Mouse (Mus musculus) limb, embryonic 12.5 days (tissue): ENCODE measurements around the gene Mtx1. TPM values are rescaled to one million over a fixed set of nuclear protein-coding genes. Genes with fewer than 3 reads are reported as not detected.

Source experiments
- ATAC-seq: fragments of 200-750 bp; cut with Nextera tagmentation; 2 replicates; pipeline ENCODE4 v1.8.0; 2017; ENCODE audit warnings: low read depth, moderate TSS enrichment; ENCODE audit not compliant: insufficient number of reproducible peaks, insufficient read depth, low FRiP score, low TSS enrichment
- H3K27ac ChIP-seq: fragments of 300-500 bp; sonication (generic); 2 replicates; pipeline ENCODE4 v1.5.1; 2016; ENCODE audit warnings: mild to moderate bottlenecking, moderate library complexity
- H3K27me3 ChIP-seq: fragments of 300-500 bp; sonication (generic); 2 replicates; pipeline ENCODE4 v1.6.1; 2016; ENCODE audit warnings: mild to moderate bottlenecking, moderate library complexity
- H3K36me3 ChIP-seq: fragments of 300-500 bp; sonication (generic); 2 replicates; pipeline ENCODE4 v1.6.1; 2016; ENCODE audit warnings: mild to moderate bottlenecking, moderate library complexity
- H3K4me1 ChIP-seq: fragments of 300-500 bp; sonication (generic); replicated peaks from 2 replicates; pipeline ENCODE4 v1.6.1; 2016
- H3K4me2 ChIP-seq: fragments of 300-500 bp; sonication (generic); 2 replicates; pipeline ENCODE4 v1.6.1; 2016; ENCODE audit warnings: mild to moderate bottlenecking, moderate library complexity
- H3K4me3 ChIP-seq: fragments of 300-500 bp; sonication (generic); replicated peaks from 2 replicates; pipeline ENCODE4 v1.5.1; 2016; ENCODE audit warnings: mild to moderate bottlenecking
- H3K9ac ChIP-seq: fragments of 300-500 bp; sonication (generic); replicated peaks from 2 replicates; pipeline ENCODE4 v1.6.1; 2016; ENCODE audit warnings: mild to moderate bottlenecking, moderate library complexity
- H3K9me3 ChIP-seq: fragments of 300-500 bp; sonication (generic); 2 replicates; pipeline ENCODE4 v1.6.1; 2016; ENCODE audit warnings: mild to moderate bottlenecking, moderate library complexity
- WGBS: fragments of 180-500 bp; shearing (Covaris S2); methylation state at CpG from one replicate; pipeline ENCODE4 v1.1.7; 2016; 5-methylcytosine and 5-hydroxymethylcytosine counted together
- polyA plus RNA-seq: library from polyadenylated mRNA; unstranded; fragments of >200 nt; fragmentation: Nextera tagmentation; extraction: Ambion mirVana; gene quantifications from 2 replicates; pipeline ENCODE4 v1.2.1, GENCODE M21; 2016

The Mtx1 gene
- polyA plus RNA-seq: 212 and 217 TPM in 2 replicates

GRCm38 (mm10) chr3:89226900-89227299 lies at the start of gene Mtx1:
Gene Mtx1 (minus strand): TSS chr3:89227088.
- under 1% methylated on average over 21 of the region's 21 CpGs for WGBS
- peak; percentile 22 for ATAC-seq
- peaks cover 26% of the 10 kb centered on the region for H3K27me3 ChIP-seq
- H3K9me3 ChIP-seq: no peaks in the 10 kb centered on the region
- H3K4me2 ChIP-seq: peak within 1 kb of the TSS; percentile 96
- peak within 1 kb of the TSS; percentile 86 for H3K27ac ChIP-seq
- H3K4me1 ChIP-seq: peaks cover 35% of the 10 kb centered on the region
- H3K4me3 ChIP-seq: peak within 1 kb of the TSS; percentile 51
- H3K36me3 ChIP-seq: peaks cover 32% of the 10 kb centered on the region
- peak within 1 kb of the TSS; percentile 67 for H3K9ac ChIP-seq

DNA sequence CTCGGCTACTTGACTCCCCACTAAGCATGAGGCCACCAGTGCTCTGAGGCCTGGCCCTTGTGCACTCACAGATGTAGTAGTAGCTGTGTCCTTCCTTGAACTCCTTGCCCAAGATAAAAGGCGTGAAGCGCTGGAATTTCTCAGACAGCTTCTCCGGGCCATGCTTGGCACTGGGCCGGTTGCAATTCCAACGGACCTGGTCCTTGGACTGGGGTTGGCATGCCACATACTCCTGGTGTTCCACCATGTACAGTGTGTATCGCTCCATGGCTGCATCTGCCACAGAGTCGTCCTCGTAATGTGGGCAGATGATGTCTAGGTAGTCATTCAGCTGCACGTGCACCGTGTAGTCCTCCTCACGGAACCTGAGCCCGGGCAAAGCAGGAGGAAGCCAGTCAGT lies 49.2 kb upstream of the Mtx1 start:
- H3K4me3 ChIP-seq: no peak overlapping the region
- peaks cover 10% of the 10 kb centered on the region; the same call in 1 of the 2 replicates for H3K27me3 ChIP-seq
- H3K36me3 ChIP-seq: peaks cover 40% of the 10 kb centered on the region
- no peak overlapping the region for H3K9ac ChIP-seq
- H3K4me2 ChIP-seq: no peak overlapping the region
- H3K27ac ChIP-seq: no peak overlapping the region
- H3K9me3 ChIP-seq: no peaks in the 10 kb centered on the region
- no peak for ATAC-seq
- H3K4me1 ChIP-seq: peaks cover 42% of the 10 kb centered on the region
- WGBS: 92% methylated on average over 13 of the region's 13 CpGs

DNA sequence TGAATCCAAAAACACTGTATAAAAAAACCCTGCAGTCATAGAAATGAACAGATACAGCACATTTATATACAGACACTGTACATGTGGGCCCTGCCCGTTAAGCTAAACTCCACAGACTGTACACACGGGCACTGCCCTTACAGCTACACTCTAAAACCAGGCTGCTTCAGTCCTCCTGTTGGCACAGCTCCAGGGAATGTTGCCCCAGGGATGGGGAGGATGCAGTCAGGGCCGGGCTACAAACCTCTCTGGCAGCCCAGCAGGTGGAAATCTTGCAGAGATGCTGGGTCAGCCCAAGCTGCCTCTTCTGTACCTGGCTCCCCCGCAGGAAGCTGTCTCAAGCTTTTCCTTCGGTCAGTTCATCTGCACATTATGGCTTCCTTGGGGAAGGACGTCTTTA lies 44.9 kb upstream of the Mtx1 start:
- no peak overlapping the region for H3K9ac ChIP-seq
- no peaks in the 10 kb centered on the region for H3K27me3 ChIP-seq
- H3K36me3 ChIP-seq: peaks cover 40% of the 10 kb centered on the region
- H3K4me3 ChIP-seq: no peak overlapping the region
- no peak for ATAC-seq
- peaks cover 38% of the 10 kb centered on the region for H3K4me1 ChIP-seq
- no peak overlapping the region for H3K27ac ChIP-seq
- H3K9me3 ChIP-seq: no peaks in the 10 kb centered on the region
- 73% methylated on average over 6 of the region's 6 CpGs for WGBS
- no peak overlapping the region for H3K4me2 ChIP-seq

DNA sequence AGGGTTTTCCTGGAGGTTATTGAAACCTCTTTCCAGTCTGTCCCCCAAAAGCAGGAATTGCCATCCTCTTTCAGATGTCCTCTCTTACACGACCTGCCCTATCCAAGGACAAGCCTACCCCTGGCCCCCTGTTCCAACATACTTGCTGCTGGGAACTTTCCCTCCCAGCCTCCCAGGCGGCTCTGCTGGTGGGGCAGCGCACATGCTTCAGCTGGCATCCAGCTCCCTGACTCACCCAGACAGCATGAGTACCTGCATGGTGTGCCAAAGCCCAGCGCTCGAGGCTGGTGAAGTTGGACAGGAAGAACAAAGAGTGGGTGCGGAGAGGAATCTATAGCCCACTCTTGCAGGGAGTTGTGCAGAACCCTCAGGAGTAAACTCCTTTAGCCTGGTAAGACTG lies 44.0 kb upstream of the Mtx1 start:
- H3K36me3 ChIP-seq: peaks cover 36% of the 10 kb centered on the region
- peak overlapping the region; percentile 53 for H3K4me3 ChIP-seq
- peak overlapping the region; percentile 83; the same call in 1 of the 2 replicates for H3K9ac ChIP-seq
- WGBS: 77% methylated on average over 6 of the region's 6 CpGs
- peak overlapping the region; percentile 69 for H3K4me2 ChIP-seq
- peaks cover 35% of the 10 kb centered on the region for H3K4me1 ChIP-seq
- no peaks in the 10 kb centered on the region for H3K27me3 ChIP-seq
- no peaks in the 10 kb centered on the region for H3K9me3 ChIP-seq
- peak overlapping the region; percentile 66 for H3K27ac ChIP-seq
- ATAC-seq: no peak

DNA sequence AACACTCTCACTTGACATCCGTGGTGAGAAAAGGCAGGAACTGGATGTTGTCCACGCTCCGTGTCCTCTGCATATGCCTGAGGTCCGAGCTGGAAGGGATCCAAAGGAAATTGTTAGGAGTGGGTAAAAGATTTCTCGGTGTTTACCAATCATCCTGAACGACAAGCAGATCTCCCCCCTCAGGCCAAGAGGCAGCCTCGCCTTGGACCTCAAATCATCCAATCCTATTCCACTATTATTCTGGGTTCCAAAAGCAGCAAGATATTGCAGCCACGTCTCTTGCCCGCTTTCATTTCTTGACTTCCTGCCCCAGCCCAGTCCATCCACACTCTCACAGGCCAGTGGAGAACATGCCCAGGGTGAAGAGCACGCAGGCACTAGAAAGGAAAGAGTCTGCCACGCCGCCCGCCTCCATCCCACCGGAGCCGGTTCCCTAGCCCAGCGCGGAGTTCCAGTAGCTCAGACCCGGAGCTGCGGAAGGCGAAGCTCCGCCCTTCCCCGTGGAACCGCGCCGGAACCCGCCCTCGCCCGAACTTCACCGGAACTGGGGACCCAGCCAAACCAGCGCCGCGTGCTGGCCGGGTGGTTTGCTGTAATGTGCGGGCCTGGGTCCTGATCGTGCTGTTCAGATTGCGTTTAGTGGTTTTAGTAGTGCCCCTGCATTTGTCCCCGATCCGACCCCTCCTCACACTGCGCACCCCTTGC lies 43.3 kb upstream of the Mtx1 start, which contains the start of gene Slc50a1:
Gene Slc50a1 (minus strand): TSS at position 520 of the 705 bp plus-strand sequence.
- H3K27ac ChIP-seq: peak within 1 kb of the TSS; percentile 66
- H3K4me3 ChIP-seq: peak within 1 kb of the TSS; percentile 53
- H3K27me3 ChIP-seq: no peaks in the 10 kb centered on the region
- 0 out of 2 replicates have a peak, but pooled peaks have one; percentile 33 for ATAC-seq
- H3K9me3 ChIP-seq: no peaks in the 10 kb centered on the region
- H3K9ac ChIP-seq: peak within 1 kb of the TSS; percentile 83
- peak within 1 kb of the TSS; percentile 69 for H3K4me2 ChIP-seq
- peaks cover 35% of the 10 kb centered on the region for H3K4me1 ChIP-seq
- WGBS: 5% methylated on average over 39 of the region's 39 CpGs
- peaks cover 29% of the 10 kb centered on the region for H3K36me3 ChIP-seq

- Histone ChIP-seq H3K4me1 (peaks cover 35% of the 10 kb centered on the region), H3K9me3 (no peaks in the 10 kb centered on the region), H3K27ac (no peak overlapping the region), H3K4me3 (peak overlapping the region; percentile 2; the same call in 1 of the 2 replicates), H3K27me3 (no peaks in the 10 kb centered on the region), H3K9ac (0 out of 2 replicates have a peak overlapping the region, but pooled peaks have one; percentile 18), H3K36me3 (peaks cover 20% of the 10 kb centered on the region), H3K4me2 (peak overlapping the region; percentile 69)
- 50% methylated on average over 8 of the region's 8 CpGs for WGBS
- ATAC-seq: no peak
Measured at GRCm38 (mm10) chr3:89268916-89269315, 42.0 kb upstream of the Mtx1 start.

- H3K4me1 ChIP-seq: peaks cover 35% of the 10 kb centered on the region
- under 1% methylated on average over 20 of the region's 20 CpGs for WGBS
- H3K9ac ChIP-seq: peak overlapping the region; percentile 89
- no peaks in the 10 kb centered on the region for H3K27me3 ChIP-seq
- peak overlapping the region; percentile 91 for H3K4me2 ChIP-seq
- H3K4me3 ChIP-seq: peak overlapping the region; percentile 76
- peak overlapping the region; percentile 83 for H3K27ac ChIP-seq
- H3K36me3 ChIP-seq: peaks cover 3% of the 10 kb centered on the region; the same call in 1 of the 2 replicates
- ATAC-seq: peak; percentile 64
- H3K9me3 ChIP-seq: no peaks in the 10 kb centered on the region
Measured at GRCm38 (mm10) chr3:89266439-89266893, 39.6 kb upstream of the Mtx1 start.

GRCm38 (mm10) chr3:89262417-89262816 lies 35.5 kb upstream of the Mtx1 start:
- Histone ChIP-seq H3K27ac (no peak overlapping the region), H3K9me3 (no peaks in the 10 kb centered on the region), H3K27me3 (peaks cover 7% of the 10 kb centered on the region; the same call in 1 of the 2 replicates), H3K9ac (no peak overlapping the region), H3K4me2 (no peak overlapping the region), H3K4me3 (no peak overlapping the region), H3K4me1 (peaks cover 8% of the 10 kb centered on the region; the same call in 1 of the 2 replicates), H3K36me3 (no peaks in the 10 kb centered on the region)
- WGBS: 71% methylated on average over 10 of the region's 10 CpGs
- ATAC-seq: no peak

GRCm38 (mm10) chr3:89260211-89260610 lies 33.3 kb upstream of the Mtx1 start:
- WGBS: 74% methylated on average over 3 of the region's 3 CpGs
- Histone ChIP-seq H3K4me2 (no peak overlapping the region), H3K27me3 (peaks cover 7% of the 10 kb centered on the region; the same call in 1 of the 2 replicates), H3K36me3 (no peaks in the 10 kb centered on the region), H3K9me3 (no peaks in the 10 kb centered on the region), H3K27ac (no peak overlapping the region), H3K4me3 (no peak overlapping the region), H3K4me1 (no peaks in the 10 kb centered on the region), H3K9ac (no peak overlapping the region)
- no peak for ATAC-seq

GRCm38 (mm10) chr3:89259076-89259475 lies 32.2 kb upstream of the Mtx1 start, which contains the start of gene Dpm3:
Gene Dpm3 (plus strand): TSS chr3:89259358.
- 46% methylated on average over 7 of the region's 7 CpGs for WGBS
- no peaks in the 10 kb centered on the region for H3K36me3 ChIP-seq
- no peak within 1 kb of the TSS for H3K27ac ChIP-seq
- H3K4me3 ChIP-seq: no peak within 1 kb of the TSS
- no peaks in the 10 kb centered on the region for H3K9me3 ChIP-seq
- H3K27me3 ChIP-seq: peaks cover 7% of the 10 kb centered on the region; the same call in 1 of the 2 replicates
- H3K9ac ChIP-seq: no peak within 1 kb of the TSS
- H3K4me2 ChIP-seq: no peak within 1 kb of the TSS
- no peak for ATAC-seq
- no peaks in the 10 kb centered on the region for H3K4me1 ChIP-seq

DNA sequence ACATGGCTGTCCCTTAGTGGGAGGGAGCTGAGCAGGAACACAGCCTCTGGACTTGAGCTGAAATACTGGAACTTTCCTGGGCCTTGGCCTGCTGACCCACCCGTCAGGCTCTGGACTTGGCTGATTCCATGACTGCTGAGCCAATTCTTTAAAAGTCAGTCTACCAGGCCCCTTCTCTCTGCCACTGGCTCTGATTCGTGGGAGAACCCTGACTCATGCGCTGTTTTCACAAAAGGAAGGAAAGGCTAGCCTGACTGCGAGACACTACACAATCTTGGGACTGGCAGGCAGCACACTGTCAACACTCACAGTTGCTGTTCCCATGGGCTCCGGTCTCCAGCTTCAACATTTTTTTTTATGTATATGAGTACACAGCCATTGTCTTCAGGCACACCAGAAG lies 29.3 kb upstream of the Mtx1 start:
- WGBS: 92% methylated on average over 5 of the region's 5 CpGs
- no peaks in the 10 kb centered on the region for H3K9me3 ChIP-seq
- ATAC-seq: no peak
- H3K27me3 ChIP-seq: peaks cover 7% of the 10 kb centered on the region; the same call in 1 of the 2 replicates
- no peaks in the 10 kb centered on the region for H3K36me3 ChIP-seq
- no peak overlapping the region for H3K4me3 ChIP-seq
- no peak overlapping the region for H3K9ac ChIP-seq
- H3K27ac ChIP-seq: no peak overlapping the region
- H3K4me1 ChIP-seq: peaks cover 9% of the 10 kb centered on the region
- no peak overlapping the region for H3K4me2 ChIP-seq
